8 mouse cellular contexts compared by ENCODE assay signal in genomic region chr15:94045131-94045756, GRCm38 (mm10).
A peak's percentile ranks its signal among the peaks of the same experiment; 100 is the strongest.
DNase-seq lines count a peak whose midpoint lies in the region; ATAC-seq lines count a peak whose summit lies in the region.

No protein-coding gene starts in this region.

- 0 out of 2 replicates have a peak, but pooled peaks cover 2% of the 10 kb centered on the region for H3K36me3 ChIP-seq in kidney, embryonic 16.5 days (ENCODE audit: insufficient read depth, low read length)
- no peaks in the 10 kb centered on the region for H3K36me3 ChIP-seq in kidney, embryonic 15.5 days
- no peaks in the 10 kb centered on the region for H3K36me3 ChIP-seq in heart, embryonic 13.5 days

- peak; percentile 10 to 25 for DNase-seq in adrenal gland, postnatal 36 days
- peak; percentile 41 to 46 for DNase-seq in left cerebral cortex, postnatal 36 days (ENCODE audit: low spot score in 2 of 2)
- DNase-seq in thymus, postnatal 25 days: no peak
- no peak for DNase-seq in thymus, postnatal 4 days
- DNase-seq in urinary bladder, adult 18-20 months (ENCODE audit: low spot score in 2 of 2): no peak

- peak overlapping the region; percentile 24; the same call in 1 of the 2 replicates for H3K4me2 ChIP-seq in kidney, embryonic 16.5 days (replicated peaks; ENCODE audit: low read depth, low read length)
- no peak overlapping the region for H3K4me2 ChIP-seq in kidney, embryonic 15.5 days
- peak overlapping the region; percentile 65 for H3K4me2 ChIP-seq in heart, embryonic 13.5 days

- H3K4me3 ChIP-seq in kidney, embryonic 16.5 days (ENCODE audit: low read length): no peak overlapping the region
- no peak overlapping the region for H3K4me3 ChIP-seq in kidney, embryonic 15.5 days (replicated peaks)
- peak overlapping the region; percentile 36 for H3K4me3 ChIP-seq in heart, embryonic 13.5 days

- peak; percentile 65; the same call in 1 of the 2 replicates for ATAC-seq in kidney, embryonic 16.5 days (ENCODE audit: low FRiP score, low TSS enrichment)
- ATAC-seq in kidney, embryonic 15.5 days (replicated peaks; ENCODE audit: low FRiP score): no peak
- no peak for ATAC-seq in heart, embryonic 13.5 days (ENCODE audit: extremely low read depth, insufficient number of reproducible peaks, low FRiP score, low TSS enrichment)

- intact Hi-C loops in left cerebral cortex, postnatal 36 days (cut with DNase I): no loop called here

- no peak overlapping the region for H3K27ac ChIP-seq in kidney, embryonic 16.5 days (ENCODE audit: low read length)
- H3K27ac ChIP-seq in kidney, embryonic 15.5 days: no peak overlapping the region
- no peak overlapping the region for H3K27ac ChIP-seq in heart, embryonic 13.5 days (replicated peaks)

- 72% methylated on average over 18 of the region's 18 CpGs for WGBS in kidney, embryonic 16.5 days
- WGBS in kidney, embryonic 15.5 days: 71% methylated on average over 18 of the region's 18 CpGs
- 35% methylated on average over 18 of the region's 18 CpGs for WGBS in heart, embryonic 13.5 days

- H3K9ac ChIP-seq in kidney, embryonic 16.5 days (replicated peaks; ENCODE audit: low read length): no peak overlapping the region
- no peak overlapping the region for H3K9ac ChIP-seq in kidney, embryonic 15.5 days
- H3K9ac ChIP-seq in heart, embryonic 13.5 days: peak overlapping the region; percentile 21; the same call in 1 of the 2 replicates

- H3K9me3 ChIP-seq in kidney, embryonic 16.5 days (ENCODE audit: low read length): peaks cover 6% of the 10 kb centered on the region; the same call in 1 of the 2 replicates
- 0 out of 2 replicates have a peak, but pooled peaks cover 7% of the 10 kb centered on the region for H3K9me3 ChIP-seq in kidney, embryonic 15.5 days (replicated peaks)
- peaks cover 8% of the 10 kb centered on the region for H3K9me3 ChIP-seq in heart, embryonic 13.5 days

- H3K4me1 ChIP-seq in kidney, embryonic 16.5 days (ENCODE audit: insufficient read depth, low read length): no peaks in the 10 kb centered on the region
- H3K4me1 ChIP-seq in kidney, embryonic 15.5 days: no peaks in the 10 kb centered on the region
- H3K4me1 ChIP-seq in heart, embryonic 13.5 days: 0 out of 2 replicates have a peak, but pooled peaks cover 8% of the 10 kb centered on the region

- H3K27me3 ChIP-seq in kidney, embryonic 16.5 days (ENCODE audit: insufficient read depth, low read length): no peaks in the 10 kb centered on the region
- no peaks in the 10 kb centered on the region for H3K27me3 ChIP-seq in kidney, embryonic 15.5 days
- H3K27me3 ChIP-seq in heart, embryonic 13.5 days (replicated peaks): no peaks in the 10 kb centered on the region

Comparison
In these comparisons a context has a peak if more than half of its experiments do, and no peak if none do; other contexts are left out.
1. DNase-seq: peak in adrenal gland, postnatal 36 days (2 of 2) and left cerebral cortex, postnatal 36 days (2 of 2); none in thymus, postnatal 25 days (single experiment), thymus, postnatal 4 days (single experiment) and urinary bladder, adult 18-20 months (0 of 2).